Mouse (Mus musculus) heart, adult 2 months (tissue): ENCODE results near the gene Pxdc1. TPM values are rescaled to one million over a fixed set of nuclear protein-coding genes. Genes with fewer than 3 reads are reported as not detected.

Experiments used
- DNase-seq, 2 experiments: peaks; one replicate each; pipeline ENCODE4 v3.0.0; 2021
- H3K27ac ChIP-seq: fragments of 200-600 bp; 2 replicates; pipeline ENCODE4 v1.8.1; 2022
- H3K27me3 ChIP-seq: fragments of 200-500 bp; 2 replicates; pipeline ENCODE4 v1.6.1; 2012; ENCODE audit warnings: mild to moderate bottlenecking, low read length, inconsistent platforms, mixed read lengths; ENCODE audit not compliant: control insufficient read depth, insufficient read depth
- H3K36me3 ChIP-seq: fragments of 200-500 bp; 2 replicates; pipeline ENCODE4 v1.6.1; 2012; ENCODE audit warnings: low read length, inconsistent platforms; ENCODE audit not compliant: control insufficient read depth, insufficient read depth
- H3K4me1 ChIP-seq: fragments of 200-500 bp; 2 replicates; pipeline ENCODE4 v1.6.1; 2011; ENCODE audit warnings: low read length; ENCODE audit not compliant: control insufficient read depth, insufficient read depth
- H3K4me3 ChIP-seq: fragments of 200-600 bp; 2 replicates; pipeline ENCODE4 v1.8.1; 2022
- H3K79me2 ChIP-seq: fragments of 200-500 bp; replicated peaks from 2 replicates; pipeline ENCODE4 v1.6.1; 2012; ENCODE audit warnings: mild to moderate bottlenecking, inconsistent platforms, low read length, moderate library complexity, mixed read lengths; ENCODE audit not compliant: control insufficient read depth, insufficient read depth
- H3K9ac ChIP-seq: fragments of 200-500 bp; 2 replicates; pipeline ENCODE4 v1.6.1; 2012; ENCODE audit warnings: low read depth, mild to moderate bottlenecking, control low read depth, inconsistent platforms, low read length, mixed read lengths
- CTCF ChIP-seq: fragments of 200-600 bp; IDR thresholded peaks from 2 replicates; pipeline ENCODE4 v1.8.1; 2022; ENCODE audit warnings: antibody characterized with exemption, mild to moderate bottlenecking, moderate library complexity
- EP300 ChIP-seq: fragments of 200-500 bp; IDR thresholded peaks from 2 replicates; pipeline ENCODE4 v1.6.1; 2011; ENCODE audit warnings: low read depth, low read length, control low read depth; ENCODE audit not compliant: insufficient read depth
- POLR2A ChIP-seq: fragments of 200-500 bp; IDR thresholded peaks from 2 replicates; pipeline ENCODE4 v1.6.1; 2011; ENCODE audit warnings: mild to moderate bottlenecking, low read depth, low read length, control low read depth; ENCODE audit not compliant: insufficient read depth
- WGBS: fragments of 180-500 bp; shearing (Covaris S2); methylation state at CpG from one replicate; pipeline ENCODE4 v1.1.7; 2018; 5-methylcytosine and 5-hydroxymethylcytosine counted together
- intact Hi-C: fragments of 180-260 bp; cut with DNase I; formaldehyde crosslinking; loops from one replicate; pipeline ENCODE4 v1.15.1; 2025
- polyA plus RNA-seq: library from polyadenylated mRNA; depleted of rRNA; stranded (reverse); fragments of >200 nt; gene quantifications from 2 replicates; pipeline ENCODE4 v1.2.3, GENCODE M21; 2012
- total RNA-seq, 2 experiments: library from RNA; stranded (reverse); gene quantifications; 2 replicates each; pipeline ENCODE4 v1.2.3; 2021

Gene Pxdc1
- total and polyA plus RNA-seq, 3 experiments: 12.8 to 15.4 (median 12.9) TPM

- H3K36me3 ChIP-seq: no peaks in the 10 kb centered on the region
- H3K4me3 ChIP-seq: no peak overlapping the region
- no peak for DNase-seq
- peaks cover 4% of the 10 kb centered on the region; the same call in 1 of the 2 replicates for H3K4me1 ChIP-seq
- no peaks in the 10 kb centered on the region for H3K79me2 ChIP-seq
- TF ChIP-seq POLR2A: no peak
- TF ChIP-seq EP300: no peak
- TF ChIP-seq CTCF: no peak
- no peak overlapping the region for H3K27ac ChIP-seq
- H3K9ac ChIP-seq: no peak overlapping the region
- intact Hi-C loops: no loop called here
- 79% methylated on average over 5 of the region's 5 CpGs for WGBS
- H3K27me3 ChIP-seq: no peaks in the 10 kb centered on the region
Observed at GRCm38 (mm10) chr13:34656351-34656750, 3.1 kb upstream of the Pxdc1 start.

GRCm38 (mm10) chr13:34652353-34653241 lies 689 bp downstream of the Pxdc1 start:
- peak; percentile 81 for TF ChIP-seq CTCF
- TF ChIP-seq POLR2A: peak; percentile 73
- TF ChIP-seq EP300: no peak
- DNase-seq: peak; percentile 91 to 92
- H3K27ac ChIP-seq: peak overlapping the region; percentile 97
- H3K79me2 ChIP-seq: no peaks in the 10 kb centered on the region
- H3K27me3 ChIP-seq: no peaks in the 10 kb centered on the region
- H3K36me3 ChIP-seq: peaks cover 5% of the 10 kb centered on the region; the same call in 1 of the 2 replicates
- peak overlapping the region; percentile 98 for H3K9ac ChIP-seq
- under 1% methylated on average over 105 of the region's 105 CpGs for WGBS
- intact Hi-C loops: loop anchor here (2.0 to 5.0 kb wide), 3 partner anchors 55 to 142 kb away; no protein-coding TSS in a partner anchor
- peaks cover 18% of the 10 kb centered on the region for H3K4me1 ChIP-seq
- peak overlapping the region; percentile 81 for H3K4me3 ChIP-seq

GRCm38 (mm10) chr13:34652016-34652352 lies 1.3 kb downstream of the Pxdc1 start:
- Histone ChIP-seq H3K79me2 (no peaks in the 10 kb centered on the region), H3K27ac (peak overlapping the region; percentile 97), H3K27me3 (no peaks in the 10 kb centered on the region), H3K4me3 (peak overlapping the region; percentile 81), H3K9ac (peak overlapping the region; percentile 98), H3K36me3 (peaks cover 5% of the 10 kb centered on the region; the same call in 1 of the 2 replicates), H3K4me1 (peaks cover 22% of the 10 kb centered on the region)
- 1% methylated on average over 35 of the region's 35 CpGs for WGBS
- DNase-seq: no peak
- intact Hi-C loops: loop anchor here (2.0 to 5.0 kb wide), 3 partner anchors 55 to 143 kb away; no protein-coding TSS in a partner anchor
- TF ChIP-seq POLR2A: no peak
- no peak for TF ChIP-seq CTCF
- no peak for TF ChIP-seq EP300

- peak overlapping the region; percentile 97 for H3K27ac ChIP-seq
- peaks cover 25% of the 10 kb centered on the region for H3K4me1 ChIP-seq
- 4% methylated on average over 24 of the region's 24 CpGs for WGBS
- no peak for TF ChIP-seq CTCF
- TF ChIP-seq EP300: no peak
- no peak for TF ChIP-seq POLR2A
- no peaks in the 10 kb centered on the region for H3K79me2 ChIP-seq
- peak overlapping the region; percentile 98 for H3K9ac ChIP-seq
- H3K36me3 ChIP-seq: peaks cover 5% of the 10 kb centered on the region; the same call in 1 of the 2 replicates
- peak overlapping the region; percentile 81 for H3K4me3 ChIP-seq
- intact Hi-C loops: loop anchor here (5.0 kb wide), 1 partner anchor 56 kb away; no protein-coding TSS in a partner anchor
- no peaks in the 10 kb centered on the region for H3K27me3 ChIP-seq
- peak; percentile 67 to 77 for DNase-seq
Observed at GRCm38 (mm10) chr13:34651474-34651991, 1.8 kb downstream of the Pxdc1 start.

GRCm38 (mm10) chr13:34650953-34651352 lies 2.3 kb downstream of the Pxdc1 start:
- no peaks in the 10 kb centered on the region for H3K79me2 ChIP-seq
- no peaks in the 10 kb centered on the region for H3K27me3 ChIP-seq
- 22% methylated on average over 10 of the region's 10 CpGs for WGBS
- intact Hi-C loops: loop anchor here (5.0 kb wide), 1 partner anchor 56 kb away; no protein-coding TSS in a partner anchor
- DNase-seq: peak; percentile 68 to 75
- TF ChIP-seq POLR2A: no peak
- no peak for TF ChIP-seq CTCF
- no peak for TF ChIP-seq EP300
- peak overlapping the region; percentile 98 for H3K9ac ChIP-seq
- peaks cover 29% of the 10 kb centered on the region for H3K4me1 ChIP-seq
- H3K36me3 ChIP-seq: peaks cover 5% of the 10 kb centered on the region; the same call in 1 of the 2 replicates
- peak overlapping the region; percentile 97 for H3K27ac ChIP-seq
- peak overlapping the region; percentile 81 for H3K4me3 ChIP-seq

- Histone ChIP-seq H3K4me1 (peaks cover 30% of the 10 kb centered on the region), H3K9ac (peak overlapping the region; percentile 98), H3K36me3 (peaks cover 5% of the 10 kb centered on the region; the same call in 1 of the 2 replicates), H3K4me3 (peak overlapping the region; percentile 81), H3K27me3 (no peaks in the 10 kb centered on the region), H3K27ac (peak overlapping the region; percentile 97), H3K79me2 (no peaks in the 10 kb centered on the region)
- peak; percentile 40 to 50 for DNase-seq
- WGBS: 39% methylated on average over 6 of the region's 6 CpGs
- TF ChIP-seq EP300: no peak
- no peak for TF ChIP-seq POLR2A
- no peak for TF ChIP-seq CTCF
- intact Hi-C loops: loop anchor here (5.0 kb wide), 1 partner anchor 57 kb away; no protein-coding TSS in a partner anchor
Observed at GRCm38 (mm10) chr13:34650371-34650770, 2.9 kb downstream of the Pxdc1 start.
